Mouse (Mus musculus): ENCODE data around the gene Zcchc2. TPM values are rescaled to one million over a fixed set of nuclear protein-coding genes. Genes with fewer than 3 reads are reported as not detected.
A peak's percentile ranks its signal among the peaks of the same experiment; 100 is the strongest.

Gene Zcchc2
- polyA plus RNA-seq, 1 experiment from 2014 or later = 2.6 TPM

DNA sequence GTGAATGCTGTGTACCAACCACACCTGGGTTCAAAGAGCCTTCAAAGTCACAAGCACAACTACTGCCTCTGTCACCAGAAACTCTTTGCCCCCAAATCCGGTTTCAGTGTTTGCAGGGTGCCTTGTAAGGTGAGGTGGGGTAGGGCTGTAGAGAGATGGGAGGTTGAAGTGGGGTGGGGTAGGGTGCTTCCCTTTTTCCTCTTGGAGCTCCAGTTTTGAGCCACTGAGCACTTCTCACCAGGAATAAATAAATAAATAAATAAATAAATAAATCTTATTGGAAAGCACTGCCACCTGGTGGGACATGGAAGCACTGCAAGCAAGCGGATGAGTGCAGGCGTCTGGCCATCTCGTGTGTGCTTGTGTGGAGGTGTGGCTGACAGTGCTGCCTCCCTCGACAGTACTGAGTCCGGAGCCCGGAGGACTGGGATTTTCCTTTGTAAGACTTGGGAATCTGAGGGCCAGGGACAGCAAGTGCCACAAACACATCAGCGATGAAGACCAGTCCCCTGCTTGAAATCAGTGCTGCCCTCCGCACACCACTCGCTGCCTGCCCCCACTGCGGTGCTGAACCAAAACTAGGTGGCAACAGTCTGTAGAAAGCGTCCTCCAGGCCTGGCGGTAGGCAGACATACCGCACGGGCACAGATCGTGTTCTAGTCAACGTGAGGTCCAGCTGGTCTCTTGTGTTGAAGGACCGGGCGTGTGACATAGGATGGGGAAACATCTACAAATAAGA, 46.8 kb downstream of the Zcchc2 start:
- peak; percentile 75 for ATAC-seq (replicated peaks; ENCODE audit: low FRiP score, low read depth)

DNA sequence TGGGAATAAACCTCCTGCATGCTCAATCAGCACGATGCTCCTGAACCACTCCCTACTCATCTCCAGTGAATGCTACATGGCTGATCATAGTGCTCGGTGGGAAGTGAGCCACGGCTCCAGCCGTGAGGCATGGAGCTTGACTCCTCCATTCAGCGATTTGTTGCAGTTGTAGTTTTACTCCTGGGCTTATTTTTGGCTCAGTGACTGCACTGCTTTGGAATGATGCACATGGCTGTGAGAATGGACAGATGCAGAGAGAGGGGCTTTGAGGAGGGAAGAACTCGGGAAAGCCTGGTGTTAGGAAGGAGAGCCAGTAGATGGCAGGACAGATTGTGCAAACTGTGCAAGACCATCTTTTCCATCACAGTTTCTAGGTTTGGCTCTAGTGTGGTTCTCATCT, 49.1 kb downstream of the Zcchc2 start:
- ATAC-seq (replicated peaks; ENCODE audit: low FRiP score, low read depth) = no peak
- H3K9me3 ChIP-seq (replicated peaks; ENCODE audit: low read length) = no peaks in the 10 kb centered on the region
- H3K4me3 ChIP-seq (replicated peaks; ENCODE audit: low read depth, low read length) = no peak overlapping the region
- no peak overlapping the region for H3K27ac ChIP-seq
- TF ChIP-seq CTCF (IDR thresholded peaks at IDR 0.05; ENCODE audit: low read depth) = peak; percentile 39
- no peaks in the 10 kb centered on the region for H3K27me3 ChIP-seq (ENCODE audit: insufficient read depth, low read length)
- no peaks in the 10 kb centered on the region for H3K36me3 ChIP-seq (ENCODE audit: insufficient read depth, low read length)
- WGBS = 43% methylated on average over 6 of the region's 6 CpGs
- no peak overlapping the region for H3K4me2 ChIP-seq (ENCODE audit: low read length)
- 0 out of 2 replicates have a peak, but pooled peaks cover 4% of the 10 kb centered on the region for H3K4me1 ChIP-seq (replicated peaks; ENCODE audit: insufficient read depth, low read length)
- H3K9ac ChIP-seq (ENCODE audit: low read depth, low read length) = no peak overlapping the region
- DNase-seq (ENCODE audit: low spot score) = peak; percentile 39

More for the DNA sequence above, 46.8 kb downstream of the Zcchc2 start:
- H3K27ac ChIP-seq = no peak overlapping the region
- H3K9me3 ChIP-seq (replicated peaks; ENCODE audit: low read length) = no peaks in the 10 kb centered on the region
- WGBS = 60% methylated on average over 19 of the region's 19 CpGs
- DNase-seq (ENCODE audit: low spot score) = peak; percentile 83
- H3K4me3 ChIP-seq (replicated peaks; ENCODE audit: low read depth, low read length) = no peak overlapping the region
- H3K4me2 ChIP-seq (ENCODE audit: low read length) = no peak overlapping the region
- 0 out of 2 replicates have a peak, but pooled peaks cover 8% of the 10 kb centered on the region for H3K4me1 ChIP-seq (replicated peaks; ENCODE audit: insufficient read depth, low read length)
- H3K27me3 ChIP-seq (ENCODE audit: insufficient read depth, low read length) = no peaks in the 10 kb centered on the region
- TF ChIP-seq CTCF (IDR thresholded peaks at IDR 0.05; ENCODE audit: low read depth) = peak; percentile 84
- H3K36me3 ChIP-seq (ENCODE audit: insufficient read depth, low read length) = no peaks in the 10 kb centered on the region
- H3K9ac ChIP-seq (ENCODE audit: low read depth, low read length) = no peak overlapping the region

DNA sequence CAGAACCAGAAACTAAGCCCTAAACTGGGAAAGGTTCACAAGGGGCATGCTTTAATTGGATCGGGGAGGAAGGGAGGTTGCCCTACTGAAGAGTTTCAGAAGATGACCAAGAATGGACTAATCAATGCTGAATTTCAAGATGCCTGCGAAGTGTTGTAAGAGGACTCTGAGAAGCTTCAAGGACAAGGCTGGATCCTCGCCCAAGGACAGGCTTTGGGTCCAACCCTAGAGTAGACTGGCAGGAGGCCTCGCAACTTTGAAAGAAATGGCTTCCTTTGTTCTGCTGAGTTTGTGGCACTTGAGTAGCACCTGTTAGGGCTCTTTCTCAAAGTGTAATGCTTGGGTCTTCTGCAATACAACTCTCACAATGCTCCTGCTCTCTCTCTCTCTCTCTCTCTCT, 50.1 kb downstream of the Zcchc2 start:
- Histone ChIP-seq H3K4me1 (replicated peaks; ENCODE audit: insufficient read depth, low read length) (0 out of 2 replicates have a peak, but pooled peaks cover 2% of the 10 kb centered on the region), H3K4me3 (replicated peaks; ENCODE audit: low read depth, low read length) (no peak overlapping the region)

DNA sequence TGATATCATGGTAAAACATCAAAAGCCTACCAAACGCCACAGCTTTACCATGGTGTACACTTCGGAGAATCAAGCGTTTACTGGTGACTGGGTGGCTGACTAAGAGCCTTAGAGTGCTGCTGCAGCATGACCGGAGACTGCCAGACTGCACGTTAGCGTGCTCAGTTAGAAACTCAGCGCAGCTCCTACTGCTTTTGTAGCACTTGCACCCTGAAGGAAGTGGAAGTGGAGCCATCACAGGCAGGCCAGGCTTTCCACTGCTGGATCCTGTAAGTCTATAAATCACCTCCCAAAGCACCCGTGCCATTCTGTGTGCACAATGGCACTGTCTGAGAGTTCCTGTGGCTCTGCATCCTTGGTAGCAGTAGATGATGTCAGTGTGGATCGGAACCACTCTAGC, 52.0 kb downstream of the Zcchc2 start:
- Histone ChIP-seq H3K36me3 (ENCODE audit: insufficient read depth, low read length) (no peaks in the 10 kb centered on the region), H3K4me1 (replicated peaks; ENCODE audit: insufficient read depth, low read length) (no peaks in the 10 kb centered on the region), H3K9me3 (replicated peaks; ENCODE audit: low read length) (no peaks in the 10 kb centered on the region), H3K27me3 (ENCODE audit: insufficient read depth, low read length) (no peaks in the 10 kb centered on the region), H3K4me2 (ENCODE audit: low read length) (no peak overlapping the region), H3K27ac (no peak overlapping the region), H3K4me3 (replicated peaks; ENCODE audit: low read depth, low read length) (no peak overlapping the region), H3K9ac (ENCODE audit: low read depth, low read length) (no peak overlapping the region)
- ATAC-seq (replicated peaks; ENCODE audit: low FRiP score, low read depth) (no peak), DNase-seq (ENCODE audit: low spot score) (no peak)
- WGBS = 85% methylated on average over 9 of the region's 9 CpGs
- no peak for TF ChIP-seq CTCF (IDR thresholded peaks at IDR 0.05; ENCODE audit: low read depth)

More for the DNA sequence above, 50.1 kb downstream of the Zcchc2 start:
- Histone ChIP-seq H3K4me2 (ENCODE audit: low read length) (no peak overlapping the region), H3K27me3 (ENCODE audit: insufficient read depth, low read length) (no peaks in the 10 kb centered on the region), H3K9me3 (replicated peaks; ENCODE audit: low read length) (no peaks in the 10 kb centered on the region), H3K36me3 (ENCODE audit: insufficient read depth, low read length) (no peaks in the 10 kb centered on the region), H3K27ac (no peak overlapping the region), H3K9ac (ENCODE audit: low read depth, low read length) (no peak overlapping the region)
- DNase-seq (ENCODE audit: low spot score) (no peak), ATAC-seq (replicated peaks; ENCODE audit: low FRiP score, low read depth) (no peak)
- TF ChIP-seq CTCF (IDR thresholded peaks at IDR 0.05; ENCODE audit: low read depth) = no peak
- WGBS = 94% methylated on average over 4 of the region's 4 CpGs

DNA sequence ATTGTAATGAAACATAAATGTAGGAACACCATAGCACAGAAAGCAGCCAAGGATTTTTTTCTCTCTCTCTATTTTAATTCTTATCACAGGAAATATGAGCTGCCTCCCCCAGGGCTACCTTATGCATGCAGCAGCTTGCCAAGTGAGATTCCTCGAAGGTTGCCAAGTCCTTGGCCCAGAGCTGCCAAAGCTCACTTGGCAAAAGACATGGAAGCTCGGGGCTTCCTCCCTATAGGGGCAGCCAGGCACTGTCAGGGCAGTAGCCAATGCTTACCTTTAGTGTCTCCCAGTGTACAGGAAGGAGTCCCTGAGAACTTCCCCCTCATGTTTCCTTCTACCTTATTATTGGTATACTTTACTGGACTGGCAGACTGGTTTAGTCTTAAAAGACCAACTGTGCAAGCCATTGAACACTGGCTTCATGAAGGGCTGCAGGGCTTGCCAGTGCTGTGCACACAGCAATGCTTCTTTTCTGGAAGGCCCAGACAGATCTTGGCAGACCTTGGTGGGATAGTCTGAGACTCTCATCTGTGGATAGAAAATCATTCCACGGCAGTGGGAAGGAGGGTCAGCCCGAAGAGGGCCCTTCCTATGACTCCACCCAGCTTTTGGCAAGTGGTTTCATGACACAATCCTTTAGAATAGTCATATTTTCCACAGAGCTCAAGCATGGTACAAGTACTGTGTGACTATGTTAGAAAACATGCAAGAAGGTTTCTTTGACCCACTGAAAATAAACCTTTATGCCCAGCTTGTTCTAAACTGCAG, 53.0 kb downstream of the Zcchc2 start:
- Histone ChIP-seq H3K4me1 (replicated peaks; ENCODE audit: insufficient read depth, low read length) (no peaks in the 10 kb centered on the region), H3K27me3 (ENCODE audit: insufficient read depth, low read length) (no peaks in the 10 kb centered on the region), H3K36me3 (ENCODE audit: insufficient read depth, low read length) (no peaks in the 10 kb centered on the region), H3K4me2 (ENCODE audit: low read length) (no peak overlapping the region), H3K4me3 (replicated peaks; ENCODE audit: low read depth, low read length) (no peak overlapping the region), H3K9me3 (replicated peaks; ENCODE audit: low read length) (no peaks in the 10 kb centered on the region), H3K27ac (no peak overlapping the region), H3K9ac (ENCODE audit: low read depth, low read length) (no peak overlapping the region)
- WGBS = 72% methylated on average over 4 of the region's 4 CpGs
- TF ChIP-seq CTCF (IDR thresholded peaks at IDR 0.05; ENCODE audit: low read depth) = no peak
- DNase-seq (ENCODE audit: low spot score) (no peak), ATAC-seq (replicated peaks; ENCODE audit: low FRiP score, low read depth) (no peak)

DNA sequence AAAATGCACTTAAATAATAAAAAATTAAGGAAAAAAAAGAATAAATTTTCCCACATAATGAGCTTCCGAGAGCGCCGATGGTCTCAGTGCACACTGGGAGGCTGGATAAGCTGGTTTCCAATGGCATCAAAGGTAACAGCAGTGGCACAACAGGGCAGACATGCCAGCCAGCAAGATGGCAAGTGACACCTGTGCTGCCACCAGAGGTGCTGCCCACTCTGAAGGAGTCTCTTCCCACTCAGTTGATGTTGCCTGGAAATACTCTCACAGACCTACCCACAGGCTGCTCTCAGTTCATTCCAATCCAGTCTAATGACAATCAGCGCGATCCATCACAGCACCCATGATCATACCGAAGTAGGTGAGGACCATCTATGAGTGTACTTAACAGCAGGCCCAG, 58.8 kb downstream of the Zcchc2 start:
- Histone ChIP-seq H3K9ac (ENCODE audit: low read depth, low read length) (no peak overlapping the region), H3K27me3 (ENCODE audit: insufficient read depth, low read length) (no peaks in the 10 kb centered on the region), H3K4me1 (replicated peaks; ENCODE audit: insufficient read depth, low read length) (no peaks in the 10 kb centered on the region), H3K4me2 (ENCODE audit: low read length) (no peak overlapping the region), H3K9me3 (replicated peaks; ENCODE audit: low read length) (no peaks in the 10 kb centered on the region), H3K4me3 (replicated peaks; ENCODE audit: low read depth, low read length) (no peak overlapping the region), H3K36me3 (ENCODE audit: insufficient read depth, low read length) (no peaks in the 10 kb centered on the region), H3K27ac (no peak overlapping the region)
- ATAC-seq (replicated peaks; ENCODE audit: low FRiP score, low read depth) (no peak), DNase-seq (ENCODE audit: low spot score) (no peak)
- WGBS = 98% methylated on average over 6 of the region's 6 CpGs
- TF ChIP-seq CTCF (IDR thresholded peaks at IDR 0.05; ENCODE audit: low read depth) = no peak
